Mouse (Mus musculus): ENCODE results near the gene Capn7. TPM values are rescaled to one million over a fixed set of nuclear protein-coding genes. Genes with fewer than 3 reads are reported as not detected.

Gene Capn7
- polyA plus RNA-seq (2015; fragmentation: Illumina TruSeq; extraction: RNeasy Lipid Tissue Mini Kit (QIAGEN cat#74804); ENCODE audit: insufficient read depth, low replicate concordance) = 75.4 TPM

DNA sequence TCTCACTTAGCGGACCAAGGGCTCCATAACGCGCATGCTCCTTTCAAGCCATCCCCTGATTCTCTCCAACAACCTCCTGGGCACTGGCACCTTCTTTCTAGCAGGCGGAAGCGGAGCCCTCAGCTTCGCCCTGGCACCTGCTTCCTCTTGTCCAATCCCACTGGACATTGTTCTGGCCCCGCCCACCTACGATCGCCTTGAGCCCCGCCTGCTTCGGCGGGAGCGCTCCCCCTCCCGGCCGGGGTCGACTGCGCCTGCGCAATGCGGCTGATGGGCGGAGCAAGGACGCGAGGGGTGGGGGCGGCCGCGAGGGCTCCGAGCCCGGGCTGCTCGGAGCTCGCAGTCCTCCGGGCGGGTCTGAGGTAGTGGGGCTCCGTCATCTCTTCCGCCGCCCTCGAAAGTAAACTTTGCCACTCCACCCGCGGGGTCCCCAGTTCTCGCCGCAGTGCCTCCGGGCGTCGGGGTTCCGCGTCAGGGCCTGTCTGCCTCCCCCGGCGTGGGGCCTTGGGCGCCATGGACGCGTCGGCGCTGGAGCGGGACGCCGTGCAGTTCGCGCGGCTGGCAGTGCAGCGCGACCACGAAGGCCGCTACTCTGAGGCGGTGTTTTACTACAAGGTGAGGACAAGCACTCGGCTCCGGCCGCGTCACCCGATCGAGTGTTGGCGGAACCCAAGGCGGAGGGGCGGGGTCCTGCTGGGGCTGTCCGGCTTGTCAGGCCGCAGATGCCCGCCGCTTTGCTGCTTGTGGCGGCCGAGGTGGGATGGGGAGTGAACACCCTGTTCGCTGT is at the start of gene Capn7:
Gene Capn7, plus strand, starts transcription at position 270 of the 787 bp plus-strand sequence.

DNA sequence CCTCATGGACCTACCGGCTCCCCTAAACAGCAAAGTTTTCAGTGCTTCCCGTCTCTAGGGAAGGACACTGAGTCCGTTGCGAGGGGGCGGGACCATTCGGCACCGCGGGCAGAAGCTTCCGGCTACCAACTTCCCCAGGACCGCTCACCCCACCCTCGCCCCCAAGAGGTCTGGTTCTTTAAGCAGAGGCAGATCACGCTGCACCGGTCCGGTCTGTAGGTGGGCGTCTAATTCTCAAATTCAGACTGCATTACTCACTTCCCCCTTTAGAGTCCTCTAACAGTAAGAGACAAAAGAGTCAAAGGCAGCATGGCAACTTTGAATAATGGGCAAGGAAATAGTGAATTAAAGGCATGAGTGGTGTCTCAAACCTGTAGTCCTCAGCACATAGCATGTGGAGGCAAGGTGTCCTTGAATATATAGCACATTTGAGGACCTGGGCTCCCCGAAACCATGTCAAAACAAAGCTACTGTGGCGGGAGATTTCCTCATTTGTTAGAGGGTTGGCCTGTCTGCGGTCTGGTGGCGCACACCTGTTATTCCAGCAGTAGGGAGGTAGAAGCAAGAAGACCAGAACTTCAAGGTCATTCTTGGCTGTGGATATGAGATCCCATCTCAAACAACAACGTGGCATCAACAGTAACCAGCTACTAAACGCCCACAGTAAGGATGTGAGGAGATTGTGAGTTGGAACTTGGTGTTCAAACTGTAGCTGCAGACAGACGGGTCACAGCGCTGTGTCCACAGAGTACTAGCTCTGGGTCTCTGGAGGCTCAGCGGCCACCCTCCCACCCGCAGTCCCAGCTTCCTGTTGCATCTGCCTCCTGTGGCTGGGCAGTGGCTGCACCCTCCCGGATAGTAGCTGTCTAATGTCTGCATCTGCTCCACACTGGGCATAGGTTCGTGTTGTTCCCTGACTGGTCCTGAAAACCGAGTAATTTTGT is 12.3 kb upstream of the Capn7 start, which contains the start of gene Dnah1:
Gene Dnah1, minus strand, starts transcription at position 48 of the 944 bp plus-strand sequence.

Other genes starting within 250 kb of the Capn7 start
- gene Smim4, start 207.7 kb upstream of the Capn7 start, polyA plus RNA-seq (2015; fragmentation: Illumina TruSeq; extraction: RNeasy Lipid Tissue Mini Kit (QIAGEN cat#74804); ENCODE audit: insufficient read depth, low replicate concordance) = 17.8 TPM
- 3.0 TPM for gene Nt5dc2, start 205.6 kb upstream of the Capn7 start, polyA plus RNA-seq (2015; fragmentation: Illumina TruSeq; extraction: RNeasy Lipid Tissue Mini Kit (QIAGEN cat#74804); ENCODE audit: insufficient read depth, low replicate concordance)
- 24.1 TPM for gene Stab1, start 168.0 kb upstream of the Capn7 start, polyA plus RNA-seq (2015; fragmentation: Illumina TruSeq; extraction: RNeasy Lipid Tissue Mini Kit (QIAGEN cat#74804); ENCODE audit: insufficient read depth, low replicate concordance)
- 0.69 TPM for gene Tnnc1, start 128.3 kb upstream of the Capn7 start, polyA plus RNA-seq (2015; fragmentation: Illumina TruSeq; extraction: RNeasy Lipid Tissue Mini Kit (QIAGEN cat#74804); ENCODE audit: insufficient read depth, low replicate concordance)
- gene Nisch, start 119.7 kb upstream of the Capn7 start, polyA plus RNA-seq (2015; fragmentation: Illumina TruSeq; extraction: RNeasy Lipid Tissue Mini Kit (QIAGEN cat#74804); ENCODE audit: insufficient read depth, low replicate concordance) = 231 TPM
- gene Sema3g, start 118.8 kb upstream of the Capn7 start, polyA plus RNA-seq (2015; fragmentation: Illumina TruSeq; extraction: RNeasy Lipid Tissue Mini Kit (QIAGEN cat#74804); ENCODE audit: insufficient read depth, low replicate concordance) = 5.0 TPM
- 18.6 TPM for gene Phf7, start 85.3 kb upstream of the Capn7 start, polyA plus RNA-seq (2015; fragmentation: Illumina TruSeq; extraction: RNeasy Lipid Tissue Mini Kit (QIAGEN cat#74804); ENCODE audit: insufficient read depth, low replicate concordance)
- gene Bap1, start 85.2 kb upstream of the Capn7 start, polyA plus RNA-seq (2015; fragmentation: Illumina TruSeq; extraction: RNeasy Lipid Tissue Mini Kit (QIAGEN cat#74804); ENCODE audit: insufficient read depth, low replicate concordance) = 32.3 TPM
- 0.15 TPM for gene Dnah1, start 12.7 kb upstream of the Capn7 start, polyA plus RNA-seq (2015; fragmentation: Illumina TruSeq; extraction: RNeasy Lipid Tissue Mini Kit (QIAGEN cat#74804); ENCODE audit: insufficient read depth, low replicate concordance)
- gene Sh3bp5, start 99.4 kb downstream of the Capn7 start, polyA plus RNA-seq (2015; fragmentation: Illumina TruSeq; extraction: RNeasy Lipid Tissue Mini Kit (QIAGEN cat#74804); ENCODE audit: insufficient read depth, low replicate concordance) = 102 TPM
- gene Eaf1, start 157.8 kb downstream of the Capn7 start, polyA plus RNA-seq (2015; fragmentation: Illumina TruSeq; extraction: RNeasy Lipid Tissue Mini Kit (QIAGEN cat#74804); ENCODE audit: insufficient read depth, low replicate concordance) = 40.0 TPM
- gene Mettl6, start 158.4 kb downstream of the Capn7 start, polyA plus RNA-seq (2015; fragmentation: Illumina TruSeq; extraction: RNeasy Lipid Tissue Mini Kit (QIAGEN cat#74804); ENCODE audit: insufficient read depth, low replicate concordance) = 57.1 TPM